Mouse (Mus musculus): ENCODE measurements around the gene Zfand3.

Zfand3 gene

GRCm38 (mm10) chr17:29998566-29999295, 5.8 kb upstream of the Zfand3 start:
- DNase-seq (ENCODE audit: low spot score in 2 of 2) = no peak

- DNase-seq (ENCODE audit: low spot score in 2 of 2) = no peak
Observed at GRCm38 (mm10) chr17:30005103-30005443, 540 bp downstream of the Zfand3 start.

GRCm38 (mm10) chr17:30005451-30005941, 963 bp downstream of the Zfand3 start:
- DNase-seq (ENCODE audit: low spot score in 2 of 2) = peak; percentile 41 to 58

- no peak for DNase-seq (ENCODE audit: low spot score in 2 of 2)
Observed at GRCm38 (mm10) chr17:30006877-30007276, 2.3 kb downstream of the Zfand3 start.

- no peak for DNase-seq (ENCODE audit: low spot score in 2 of 2)
Observed at GRCm38 (mm10) chr17:30007883-30008282, 3.4 kb downstream of the Zfand3 start.

- DNase-seq (ENCODE audit: low spot score in 2 of 2) = no peak
Observed at GRCm38 (mm10) chr17:30008392-30008791, 3.9 kb downstream of the Zfand3 start.

- DNase-seq (ENCODE audit: low spot score in 2 of 2) = no peak
Observed at GRCm38 (mm10) chr17:30014660-30015059, 10.1 kb downstream of the Zfand3 start.

GRCm38 (mm10) chr17:30018927-30019610, 14.5 kb downstream of the Zfand3 start:
- no peak for DNase-seq (ENCODE audit: low spot score in 2 of 2)

- DNase-seq (ENCODE audit: low spot score in 2 of 2) = no peak
Observed at GRCm38 (mm10) chr17:30019942-30020341, 15.4 kb downstream of the Zfand3 start.

GRCm38 (mm10) chr17:30024651-30025050, 20.1 kb downstream of the Zfand3 start:
- DNase-seq (ENCODE audit: low spot score in 2 of 2) = peak; percentile 28 to 54

- no peak for DNase-seq (ENCODE audit: low spot score in 2 of 2)
Observed at GRCm38 (mm10) chr17:30026617-30027016, 22.1 kb downstream of the Zfand3 start.

GRCm38 (mm10) chr17:30027343-30028029, 23.0 kb downstream of the Zfand3 start:
- DNase-seq (ENCODE audit: low spot score in 2 of 2) = peak in 1 of 2 experiments; percentile 17

- no peak for DNase-seq (ENCODE audit: low spot score in 2 of 2)
Observed at GRCm38 (mm10) chr17:30029633-30030226, 25.2 kb downstream of the Zfand3 start.

GRCm38 (mm10) chr17:30032796-30033195, 28.3 kb downstream of the Zfand3 start:
- DNase-seq (ENCODE audit: low spot score in 2 of 2) = no peak

- DNase-seq (ENCODE audit: low spot score in 2 of 2) = no peak
Observed at GRCm38 (mm10) chr17:30033991-30034390, 29.5 kb downstream of the Zfand3 start.

- DNase-seq (ENCODE audit: low spot score in 2 of 2) = no peak
Observed at GRCm38 (mm10) chr17:30035216-30036005, 30.9 kb downstream of the Zfand3 start.

GRCm38 (mm10) chr17:30043163-30043822, 38.8 kb downstream of the Zfand3 start:
- no peak for DNase-seq (ENCODE audit: low spot score in 2 of 2)

GRCm38 (mm10) chr17:30045181-30045580, 40.6 kb downstream of the Zfand3 start:
- no peak for DNase-seq (ENCODE audit: low spot score in 2 of 2)

GRCm38 (mm10) chr17:30046654-30047053, 42.1 kb downstream of the Zfand3 start:
- DNase-seq (ENCODE audit: low spot score in 2 of 2) = no peak

- DNase-seq (ENCODE audit: low spot score in 2 of 2) = no peak
Observed at GRCm38 (mm10) chr17:30051523-30052346, 47.2 kb downstream of the Zfand3 start.

All from natural killer cell, adult 2 months (primary cell).